Mouse (Mus musculus): ENCODE data around the gene Scd3. TPM values are rescaled to one million over a fixed set of nuclear protein-coding genes. Genes with fewer than 3 reads are reported as not detected.
"Not testable (repeated sequence)": the region's sequence is repeated elsewhere in the genome, so short reads cannot be mapped to it uniquely, and the experiment has no call there.

Scd3 gene
- total RNA-seq, 2 experiments from 2014 or later, result 2.4 to 3.3 TPM

GRCm38 (mm10) chr19:44266824-44267498, 63.9 kb downstream of the Scd3 start:
- peak; percentile 87 to 93 for DNase-seq (ENCODE audit: low spot score in 2 of 2)

DNA sequence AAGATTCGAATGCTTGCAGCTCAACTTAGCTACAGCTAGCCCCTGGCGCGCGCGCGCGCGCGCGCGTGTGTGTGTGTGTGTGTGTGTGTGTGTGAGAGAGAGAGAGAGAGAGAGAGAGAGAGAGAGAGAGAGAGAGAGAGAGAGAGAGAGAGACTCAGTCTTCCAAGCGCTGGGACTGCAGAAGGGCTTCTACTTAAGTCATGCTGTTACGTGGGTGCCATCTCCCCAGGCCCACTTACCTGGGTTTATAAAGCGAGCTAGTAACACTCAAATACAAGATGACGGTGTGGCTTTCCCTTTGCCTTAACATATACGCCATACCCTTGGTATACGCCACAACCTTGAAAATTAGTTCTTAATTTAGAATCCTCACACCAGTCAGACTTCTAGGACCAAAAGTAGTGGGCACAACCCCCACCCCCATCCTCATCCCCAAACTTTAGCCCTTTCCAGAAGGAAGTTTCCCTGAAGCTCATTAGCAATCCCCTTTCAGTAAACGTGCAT, 64.5 kb downstream of the Scd3 start:
- no peak for DNase-seq (ENCODE audit: low spot score in 2 of 2)

GRCm38 (mm10) chr19:44273711-44274110, 70.6 kb downstream of the Scd3 start:
- DNase-seq (ENCODE audit: low spot score in 2 of 2), result no peak

DNA sequence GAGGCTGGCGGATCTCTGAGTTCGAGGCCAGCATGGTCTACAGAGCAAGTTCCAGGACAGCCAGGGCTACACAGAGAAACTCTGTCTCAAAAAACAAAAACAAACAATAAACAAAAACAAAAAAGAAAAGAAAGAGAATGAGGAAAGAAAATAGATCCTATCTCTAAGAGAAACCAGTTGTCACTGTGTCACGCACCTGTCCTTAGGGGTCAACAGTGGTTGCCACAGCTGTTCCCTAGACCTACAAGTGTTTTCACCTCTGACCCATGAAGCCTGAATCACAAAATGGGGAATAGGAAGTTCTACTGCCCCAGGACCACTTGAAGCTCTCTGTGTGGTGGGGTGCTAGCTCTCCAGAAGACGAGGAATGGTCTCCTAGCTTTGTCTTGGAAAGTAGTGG, 71.4 kb downstream of the Scd3 start:
- no peak for DNase-seq (ENCODE audit: low spot score in 2 of 2)

DNA sequence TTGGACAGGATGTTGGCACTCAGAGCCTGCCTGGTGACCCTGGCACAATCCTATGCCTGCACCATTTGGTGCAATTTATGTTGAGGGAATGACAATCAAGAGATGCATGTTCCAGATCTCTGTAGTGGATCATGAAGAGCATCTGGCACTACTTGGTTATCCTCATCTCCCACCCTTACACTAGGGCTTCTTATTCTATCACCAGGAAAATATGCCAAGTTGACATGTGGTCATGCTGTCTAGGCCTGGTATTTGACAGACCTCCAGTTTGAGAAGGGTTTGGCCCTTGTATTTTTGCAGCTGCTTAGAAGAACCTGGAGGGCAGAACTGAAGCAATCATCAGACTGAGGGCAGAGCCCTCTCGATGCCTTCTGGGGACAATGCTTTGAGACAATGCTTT, 72.3 kb downstream of the Scd3 start:
- DNase-seq (ENCODE audit: low spot score in 2 of 2), result no peak

DNA sequence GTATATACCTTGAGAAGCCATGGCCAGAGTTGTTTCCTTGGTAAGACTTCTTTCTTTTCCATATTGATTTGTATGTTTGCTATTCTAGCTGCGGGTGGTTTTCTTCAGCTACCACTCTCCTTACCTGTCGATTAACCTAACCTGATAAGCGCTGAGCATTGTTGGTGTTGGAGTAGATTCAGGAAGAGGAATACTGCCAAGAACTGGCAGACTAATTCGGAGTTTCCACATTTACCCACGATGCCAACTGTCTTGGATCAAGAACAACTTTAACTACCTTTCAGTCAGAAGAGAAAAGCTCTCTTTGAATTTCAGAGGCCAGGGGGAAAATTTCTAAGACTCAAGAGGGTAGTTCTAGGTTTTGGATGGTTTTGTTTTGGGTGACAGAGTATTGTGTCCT, 73.8 kb downstream of the Scd3 start:
- no peak for DNase-seq (ENCODE audit: low spot score in 2 of 2)

- no peak for DNase-seq (ENCODE audit: low spot score in 2 of 2)
Measured at GRCm38 (mm10) chr19:44277931-44278330, 74.9 kb downstream of the Scd3 start.

GRCm38 (mm10) chr19:44280755-44281154, 77.7 kb downstream of the Scd3 start:
- no peak for DNase-seq (ENCODE audit: low spot score in 2 of 2)

GRCm38 (mm10) chr19:44281825-44282447, 78.9 kb downstream of the Scd3 start:
- DNase-seq (ENCODE audit: low spot score in 2 of 2), result not testable (repeated sequence)

DNA sequence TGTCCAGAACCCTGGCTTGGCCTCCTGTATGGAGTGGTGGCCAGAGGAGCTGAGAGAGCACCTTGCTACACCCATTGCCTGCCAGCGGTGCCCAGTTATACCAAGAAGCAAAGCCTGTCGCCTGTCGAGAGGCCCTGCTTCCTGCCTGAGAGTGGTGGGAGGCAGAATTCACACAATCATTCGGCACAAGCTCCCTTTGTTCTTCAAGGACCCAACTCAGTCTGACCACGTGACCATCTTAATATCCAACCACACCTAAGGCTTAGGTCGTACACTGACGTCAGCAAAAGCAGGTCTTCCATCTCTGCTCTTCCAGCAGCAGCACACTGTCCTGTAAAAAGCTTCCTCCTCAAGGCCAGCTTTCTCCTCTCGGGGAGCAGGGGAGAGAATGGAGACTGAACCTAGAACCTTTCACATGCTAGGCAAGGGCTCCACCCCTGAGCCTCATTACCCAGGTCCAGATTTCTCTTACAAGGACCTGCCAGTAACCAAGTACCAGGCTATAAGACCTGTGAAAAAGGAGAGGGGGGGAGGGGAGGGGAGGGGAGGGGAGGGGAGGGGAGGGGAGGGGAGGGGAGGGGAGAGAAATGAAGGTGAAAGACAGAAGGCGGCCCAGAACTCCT, 79.6 kb downstream of the Scd3 start:
- no peak for DNase-seq (ENCODE audit: low spot score in 2 of 2)

GRCm38 (mm10) chr19:44283157-44284024, 80.3 kb downstream of the Scd3 start:
- DNase-seq (ENCODE audit: low spot score in 2 of 2), result no peak

GRCm38 (mm10) chr19:44284025-44284695, 81.1 kb downstream of the Scd3 start:
- DNase-seq (ENCODE audit: low spot score in 2 of 2), result peak; percentile 89 to 92

DNA sequence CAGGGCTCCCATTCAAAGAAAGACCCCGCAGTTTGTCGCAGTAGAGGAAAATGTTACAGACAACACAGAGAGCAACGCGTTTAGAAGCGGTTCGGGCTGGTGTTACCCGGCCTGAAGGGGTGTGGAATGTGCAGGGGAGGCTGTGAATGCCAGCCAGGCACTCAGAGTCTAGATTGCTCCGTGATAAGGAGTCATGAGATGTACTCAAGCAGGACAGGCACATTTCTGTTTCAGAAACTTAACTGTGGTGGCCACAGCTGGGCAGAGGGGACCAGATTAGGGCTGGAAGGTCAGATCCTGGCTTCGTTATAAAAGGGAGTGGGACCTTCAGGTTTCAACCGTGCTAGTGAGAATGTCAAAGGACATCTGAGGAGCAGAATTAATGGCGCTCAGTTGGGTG, 81.7 kb downstream of the Scd3 start:
- no peak for DNase-seq (ENCODE audit: low spot score in 2 of 2)

- DNase-seq (ENCODE audit: low spot score in 2 of 2), result no peak
Measured at GRCm38 (mm10) chr19:44285554-44285953, 82.5 kb downstream of the Scd3 start.

- DNase-seq (ENCODE audit: low spot score in 2 of 2), result no peak
Measured at GRCm38 (mm10) chr19:44286109-44286508, 83.0 kb downstream of the Scd3 start.

DNA sequence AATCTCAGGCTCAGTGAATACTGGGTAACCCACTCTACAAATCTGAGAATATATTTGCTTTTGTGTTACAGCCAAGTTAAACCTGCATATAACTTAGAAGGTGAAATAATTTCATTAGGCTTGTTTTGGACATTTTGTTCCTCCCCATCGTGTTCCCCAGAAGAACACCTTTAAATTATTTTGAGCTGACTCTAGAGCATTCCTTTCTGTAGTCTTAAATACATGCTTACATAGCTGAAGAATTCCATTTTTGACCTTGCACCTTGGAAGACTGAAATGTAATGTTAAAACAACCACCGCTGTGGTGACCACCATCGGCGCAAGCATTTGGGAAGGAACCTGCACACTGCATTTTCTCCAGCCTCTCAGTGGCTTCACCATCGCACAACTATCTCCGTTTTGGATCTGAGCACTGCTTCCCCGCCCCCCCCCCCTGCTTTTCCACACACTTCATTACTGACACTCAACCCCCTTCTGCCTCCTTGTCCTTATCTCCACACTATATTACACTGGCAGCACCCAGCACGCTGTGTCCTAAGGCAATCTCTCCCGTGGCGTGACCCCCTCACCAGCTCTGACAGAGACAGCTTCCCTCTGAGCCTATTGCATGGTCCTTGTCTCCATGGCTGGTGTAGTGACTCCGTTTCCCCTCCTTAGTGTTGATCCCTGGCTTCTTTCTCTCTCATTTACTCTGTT, 84.5 kb downstream of the Scd3 start:
- no peak for DNase-seq (ENCODE audit: low spot score in 2 of 2)

- DNase-seq (ENCODE audit: low spot score in 2 of 2), result no peak
Measured at GRCm38 (mm10) chr19:44292083-44292482, 89.0 kb downstream of the Scd3 start.

- DNase-seq (ENCODE audit: low spot score in 2 of 2), result no peak
Measured at GRCm38 (mm10) chr19:44292483-44292882, 89.4 kb downstream of the Scd3 start.

GRCm38 (mm10) chr19:44292941-44293768, 90.1 kb downstream of the Scd3 start, which contains the start of gene Scd2:
TSS of gene Scd2 (plus strand) at chr19:44293674.
- DNase-seq (ENCODE audit: low spot score in 2 of 2), result no peak

All from layer of hippocampus, adult 18-20 months (tissue).